Mouse (Mus musculus) lung, adult 2 months (tissue): ENCODE measurements around the gene Gmpr. TPM values are rescaled to one million over a fixed set of nuclear protein-coding genes. Genes with fewer than 3 reads are reported as not detected.
A peak's percentile ranks its signal among the peaks of the same experiment; 100 is the strongest.

Source experiments
- DNase-seq: peaks from one replicate; pipeline ENCODE4 v3.0.0; 2022
- H3K4me1 ChIP-seq: fragments of 200-500 bp; 2 replicates; pipeline ENCODE4 v1.6.1; 2011; ENCODE audit warnings: low read length; ENCODE audit not compliant: control insufficient read depth, insufficient read depth
- H3K4me3 ChIP-seq: fragments of 200-500 bp; replicated peaks from 2 replicates; pipeline ENCODE3; 2011; ENCODE audit warnings: low read depth, mild to moderate bottlenecking, control low read depth, low read length; ENCODE audit errors: extremely low read depth
- CTCF ChIP-seq: fragments of 200-500 bp; IDR thresholded peaks from 2 replicates; pipeline ENCODE4 v1.5.1; 2011; ENCODE audit warnings: mild to moderate bottlenecking, low read length, control low read depth; ENCODE audit not compliant: insufficient read depth
- POLR2A ChIP-seq: fragments of 200-500 bp; IDR thresholded peaks from 2 replicates; pipeline ENCODE4 v1.6.1; 2011; ENCODE audit warnings: low read depth, mild to moderate bottlenecking, control low read depth, low read length, borderline replicate concordance; ENCODE audit errors: extremely low read depth
- WGBS: fragments of 180-500 bp; shearing (Covaris S2); methylation state at CpG from one replicate; pipeline ENCODE4 v1.1.7; 2018; 5-methylcytosine and 5-hydroxymethylcytosine counted together
- polyA plus RNA-seq: library from polyadenylated mRNA; depleted of rRNA; stranded (reverse); fragments of >200 nt; gene quantifications from 2 replicates; pipeline ENCODE4 v1.2.3, GENCODE M21; 2012

Gene Gmpr
- polyA plus RNA-seq, 1 experiment, result 30.8 TPM

DNA sequence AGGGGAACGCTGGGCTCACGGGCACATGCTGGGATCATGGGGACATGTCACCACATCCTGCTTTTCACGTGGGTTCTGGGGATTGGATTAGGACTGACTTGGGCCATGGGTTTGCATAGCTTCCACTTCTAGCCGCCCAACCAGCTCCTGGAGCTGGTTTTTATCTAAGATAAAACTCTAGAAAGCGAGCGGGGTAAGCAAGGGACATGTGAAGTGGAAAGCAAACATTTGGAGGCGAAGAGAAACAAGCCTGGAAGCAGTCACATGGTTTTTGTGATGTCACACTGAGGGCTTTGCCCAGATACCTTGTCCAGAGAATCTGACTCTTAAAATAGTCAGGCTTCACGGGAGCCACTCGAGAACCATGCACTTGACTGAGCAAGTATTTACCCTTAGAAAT is 29.9 kb downstream of the Gmpr start:
- H3K4me3 ChIP-seq, result no peak overlapping the region
- 64% methylated on average over 9 of the region's 9 CpGs for WGBS
- no peak for TF ChIP-seq CTCF
- peak; percentile 66 for DNase-seq
- H3K4me1 ChIP-seq, result peaks cover 3% of the 10 kb centered on the region; the same call in 1 of the 2 replicates

DNA sequence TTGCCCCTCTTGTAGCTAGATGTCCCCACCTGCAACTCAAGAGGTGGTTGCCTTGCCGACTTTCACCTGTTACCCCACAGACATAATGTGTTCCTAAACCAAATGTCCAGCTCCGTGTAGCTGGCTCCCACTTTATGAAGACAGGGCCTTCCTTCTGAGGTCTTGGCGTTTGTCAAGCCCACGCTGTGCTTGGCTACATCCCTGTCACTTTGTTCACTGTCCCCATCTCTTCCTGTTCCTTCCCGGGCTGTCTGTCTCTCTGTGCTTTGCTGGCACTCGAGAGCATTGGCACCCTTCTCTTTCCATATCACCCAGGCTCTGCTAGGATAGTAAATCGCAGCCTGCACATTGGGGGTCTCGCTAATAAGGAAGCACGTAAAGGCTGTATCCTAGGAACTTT is 30.8 kb downstream of the Gmpr start:
- DNase-seq, result no peak
- no peak for TF ChIP-seq CTCF
- no peak for TF ChIP-seq POLR2A
- peaks cover 3% of the 10 kb centered on the region; the same call in 1 of the 2 replicates for H3K4me1 ChIP-seq
- WGBS, result 64% methylated on average over 9 of the region's 9 CpGs
- no peak overlapping the region for H3K4me3 ChIP-seq

DNA sequence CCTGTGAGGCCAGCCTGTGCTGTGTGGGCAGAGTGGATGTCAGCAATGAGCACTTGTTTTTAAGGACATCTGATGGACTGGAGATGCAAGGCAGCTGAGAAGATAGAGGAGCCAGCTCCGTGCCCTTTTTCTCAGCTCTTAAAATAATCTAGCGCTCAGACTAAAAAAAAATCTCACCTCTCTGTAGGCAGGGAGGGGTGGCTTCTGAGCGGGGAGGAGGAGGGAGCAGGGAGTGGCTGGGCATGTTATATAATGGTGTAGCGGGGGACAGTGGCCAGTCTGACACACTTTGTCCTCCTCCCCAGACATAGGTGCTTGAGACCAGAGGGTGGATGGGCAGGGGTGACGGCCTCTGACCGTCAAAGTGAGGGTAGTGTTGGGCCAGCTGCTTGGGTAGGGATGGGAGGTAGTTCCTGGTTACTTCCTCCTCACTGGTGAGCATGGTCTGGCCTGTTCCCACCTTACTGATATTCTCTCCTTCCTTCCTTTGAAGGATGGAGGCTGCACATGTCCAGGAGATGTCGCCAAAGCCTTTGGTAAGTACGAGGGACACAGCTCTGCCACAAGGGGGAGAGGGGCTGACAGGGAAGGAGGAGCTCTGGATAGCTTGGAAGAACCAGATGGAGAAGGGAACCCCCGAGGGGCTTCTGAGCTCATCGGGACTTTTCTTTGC is 31.4 kb downstream of the Gmpr start:
- DNase-seq, result peak; percentile 40
- peaks cover 3% of the 10 kb centered on the region; the same call in 1 of the 2 replicates for H3K4me1 ChIP-seq
- WGBS, result 30% methylated on average over 10 of the region's 10 CpGs
- H3K4me3 ChIP-seq, result no peak overlapping the region
- TF ChIP-seq POLR2A (no peak), CTCF (peak; percentile 78)

DNA sequence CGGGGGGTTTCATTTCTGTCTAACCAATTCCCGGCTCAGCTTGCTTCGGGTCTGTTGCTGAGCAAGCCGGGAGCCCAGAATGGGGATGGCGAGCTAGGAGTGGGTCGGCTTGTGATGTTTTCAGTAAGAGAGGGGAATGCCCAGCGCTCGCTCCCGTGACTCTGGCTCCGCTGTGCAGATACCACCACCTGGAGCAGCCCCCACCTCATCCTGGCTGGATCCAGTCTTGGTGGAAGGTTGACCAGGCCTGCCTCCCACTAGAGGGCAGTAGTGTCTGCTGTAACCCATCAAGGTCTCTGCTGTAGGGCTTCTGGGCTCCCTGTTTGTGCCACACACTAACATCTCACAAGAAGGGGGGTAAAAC is 31.9 kb downstream of the Gmpr start:
- WGBS, result 28% methylated on average over 10 of the region's 10 CpGs
- TF ChIP-seq POLR2A, result no peak
- peak; percentile 86 for TF ChIP-seq CTCF
- DNase-seq, result peak; percentile 68
- Histone ChIP-seq H3K4me1 (peaks cover 3% of the 10 kb centered on the region; the same call in 1 of the 2 replicates), H3K4me3 (no peak overlapping the region)

DNA sequence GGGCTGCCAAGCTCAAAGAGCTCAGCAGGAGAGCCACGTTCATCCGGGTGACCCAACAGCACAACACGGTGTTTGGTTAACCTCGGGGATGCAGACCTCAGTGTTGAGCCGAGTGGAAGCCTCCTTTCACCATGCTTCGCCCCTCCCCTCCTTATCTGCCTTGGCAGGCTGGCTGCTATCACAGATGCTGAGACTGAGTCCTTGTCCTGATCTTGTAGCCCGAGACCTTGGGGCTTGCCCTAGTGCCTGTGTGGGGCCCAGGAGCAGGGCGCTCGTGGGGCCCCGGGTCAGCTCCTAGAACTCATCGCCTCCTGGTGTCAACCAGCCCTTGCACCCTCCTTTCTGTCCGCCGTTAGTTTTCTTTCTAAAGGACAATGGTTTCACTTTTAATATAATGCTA is 38.7 kb downstream of the Gmpr start:
- TF ChIP-seq CTCF (no peak), POLR2A (no peak)
- 78% methylated on average over 13 of the region's 13 CpGs for WGBS
- no peak for DNase-seq
- Histone ChIP-seq H3K4me1 (no peaks in the 10 kb centered on the region), H3K4me3 (no peak overlapping the region)

DNA sequence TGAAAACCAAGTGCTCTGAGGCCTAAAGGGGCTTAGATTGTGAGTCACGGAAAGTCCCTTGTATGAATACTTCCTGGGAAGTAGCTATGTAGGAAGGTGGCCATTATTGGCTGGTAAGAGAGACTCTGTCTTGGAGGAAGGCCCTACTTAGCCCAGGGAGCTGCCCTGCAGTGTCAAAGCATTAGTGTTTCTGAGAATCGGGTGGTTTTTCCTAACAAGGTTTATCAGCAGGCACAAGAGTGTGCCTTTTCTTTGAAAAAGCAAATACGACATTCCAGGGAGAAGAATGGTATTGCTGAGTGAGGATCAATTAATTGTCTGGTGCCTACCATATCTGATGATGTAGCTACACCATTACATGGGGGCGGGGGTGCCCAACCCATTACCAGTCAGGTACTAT is 39.7 kb downstream of the Gmpr start:
- 81% methylated on average over 4 of the region's 4 CpGs for WGBS
- Histone ChIP-seq H3K4me1 (no peaks in the 10 kb centered on the region), H3K4me3 (no peak overlapping the region)
- TF ChIP-seq CTCF (no peak), POLR2A (no peak)
- DNase-seq, result no peak

DNA sequence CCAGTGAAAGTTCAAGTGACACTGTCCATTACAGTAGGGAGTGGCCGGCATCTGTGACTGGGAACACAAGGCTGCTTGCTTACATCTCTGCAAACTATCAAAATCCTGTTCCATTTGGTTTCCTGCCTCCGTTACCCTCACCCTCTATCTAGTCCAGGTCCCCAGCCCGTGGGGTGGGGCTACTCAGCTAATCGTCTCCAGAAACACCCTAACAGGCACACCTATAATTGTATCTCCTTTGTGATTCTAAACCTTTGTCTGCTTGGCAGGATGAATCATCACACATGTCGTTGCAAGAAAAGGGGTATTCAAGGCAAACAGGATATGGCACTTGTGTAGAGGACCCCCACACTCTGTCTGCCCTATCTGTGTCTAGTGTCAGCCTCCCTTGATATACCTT is 40.3 kb downstream of the Gmpr start:
- DNase-seq, result no peak
- 70% methylated on average over 5 of the region's 5 CpGs for WGBS
- TF ChIP-seq CTCF (no peak), POLR2A (no peak)
- Histone ChIP-seq H3K4me3 (no peak overlapping the region), H3K4me1 (no peaks in the 10 kb centered on the region)

DNA sequence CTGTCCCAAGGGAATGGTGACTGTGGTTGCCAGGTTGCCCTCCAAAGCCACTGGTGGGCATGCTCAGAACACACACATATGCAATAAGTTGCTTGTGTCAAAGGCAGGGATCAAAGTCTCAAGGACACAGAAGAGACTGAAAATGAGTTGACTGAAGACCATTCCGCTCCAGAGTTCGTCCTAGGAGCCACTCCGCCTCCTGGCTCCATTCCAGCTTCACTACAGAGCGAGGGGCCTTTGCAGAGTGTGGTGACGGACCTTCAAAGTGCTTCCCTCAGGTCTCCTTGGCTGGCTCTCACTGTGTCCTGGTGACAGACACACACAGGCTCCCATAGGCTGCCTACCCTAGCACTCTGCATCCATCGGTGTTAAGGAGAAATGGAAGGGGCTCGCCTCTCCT is 46.4 kb downstream of the Gmpr start:
- Histone ChIP-seq H3K4me3 (no peak overlapping the region), H3K4me1 (no peaks in the 10 kb centered on the region)
- WGBS, result 57% methylated on average over 7 of the region's 7 CpGs
- DNase-seq, result no peak
- no peak for TF ChIP-seq POLR2A
- TF ChIP-seq CTCF, result no peak

DNA sequence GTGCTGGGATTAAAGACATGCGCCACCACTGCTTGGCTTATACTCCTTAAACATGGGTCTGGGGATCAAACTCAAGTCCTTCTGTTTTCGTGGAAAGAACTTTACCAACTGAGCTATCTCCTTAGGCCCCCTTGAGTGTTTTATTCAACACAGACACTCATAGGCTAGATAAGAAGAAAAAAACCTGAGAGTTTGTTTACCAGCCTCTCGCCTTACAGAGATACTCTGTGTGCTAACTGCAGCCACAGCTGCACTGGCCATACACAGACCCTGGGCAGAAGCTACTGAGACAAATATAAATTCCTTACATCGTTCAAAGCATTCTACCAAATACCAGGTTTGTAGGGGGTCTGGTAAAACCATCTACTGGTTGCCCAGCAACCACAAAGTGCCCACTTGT is 51.1 kb downstream of the Gmpr start:
- no peak for DNase-seq
- Histone ChIP-seq H3K4me1 (no peaks in the 10 kb centered on the region), H3K4me3 (no peak overlapping the region)
- no peak for TF ChIP-seq POLR2A
- TF ChIP-seq CTCF, result no peak
- 61% methylated on average over 4 of the region's 4 CpGs for WGBS

DNA sequence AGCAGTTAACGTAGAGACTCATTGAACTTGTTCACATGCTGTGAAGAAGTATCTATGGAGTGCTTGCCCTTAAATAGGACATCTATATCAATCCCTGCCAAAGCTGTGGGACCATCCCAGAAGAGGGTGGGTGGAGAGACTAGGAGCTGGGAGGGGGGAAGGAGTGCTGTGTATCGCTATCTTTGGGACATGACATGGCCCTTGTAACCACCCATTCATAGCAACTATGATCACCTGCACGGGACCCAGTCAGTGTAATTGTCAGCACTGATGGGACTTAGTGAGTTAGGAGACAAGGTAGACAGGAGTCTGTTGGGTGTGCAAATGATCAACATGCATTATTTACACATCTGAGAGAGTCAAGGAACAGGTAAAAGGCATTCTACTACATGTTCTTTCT is 52.0 kb downstream of the Gmpr start:
- TF ChIP-seq POLR2A (no peak), CTCF (no peak)
- H3K4me1 ChIP-seq, result no peaks in the 10 kb centered on the region
- no peak for DNase-seq
- no peak overlapping the region for H3K4me3 ChIP-seq
- WGBS, result 87% methylated on average over 3 of the region's 3 CpGs
